ENCODE assay signal across 8 mouse cellular contexts in the genomic region with DNA sequence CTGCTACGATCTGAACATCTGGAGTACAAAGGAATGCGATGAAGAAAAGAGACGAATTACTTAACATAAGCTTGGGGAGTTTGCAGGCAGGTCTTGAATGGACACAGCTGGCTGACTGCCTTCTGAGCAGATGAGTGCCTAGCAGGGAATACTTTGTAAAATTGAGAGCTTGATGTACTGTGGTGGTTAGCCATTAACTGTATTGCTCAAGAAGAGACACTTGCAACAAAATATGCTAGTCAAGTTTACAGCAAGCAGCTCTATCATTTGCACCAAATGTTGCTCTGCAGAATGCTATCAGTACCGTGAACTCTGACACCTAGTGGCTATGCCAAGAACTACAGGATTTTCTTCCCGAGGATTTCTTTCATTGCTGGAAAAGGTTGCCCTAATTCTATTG.
DNase-seq lines count a peak whose midpoint lies in the region; ATAC-seq and TF ChIP-seq lines count a peak whose summit lies in the region.

No protein-coding gene starts in this region.

- ATAC-seq in embryonic facial prominence, embryonic 11.5 days (replicated peaks; ENCODE audit: insufficient number of reproducible peaks, low FRiP score, low TSS enrichment, low read depth), result no peak
- ATAC-seq in hindbrain, embryonic 16.5 days, result peak; percentile 73
- ATAC-seq in midbrain, embryonic 13.5 days, result peak; percentile 63; the same call in 1 of the 2 replicates

- intact Hi-C loops in left cerebral cortex, adult 2 months (cut with DNase I), result loop anchor here (2.0 kb wide), 1 partner anchor 84 kb away; no protein-coding TSS in a partner anchor

- no peaks in the 10 kb centered on the region for H3K9me3 ChIP-seq in embryonic facial prominence, embryonic 11.5 days (replicated peaks; ENCODE audit: control insufficient read depth, low read length)
- H3K9me3 ChIP-seq in hindbrain, embryonic 16.5 days (ENCODE audit: control insufficient read depth, low read length), result no peaks in the 10 kb centered on the region
- no peaks in the 10 kb centered on the region for H3K9me3 ChIP-seq in midbrain, embryonic 13.5 days

- peaks cover 9% of the 10 kb centered on the region for H3K27me3 ChIP-seq in embryonic facial prominence, embryonic 11.5 days (ENCODE audit: control insufficient read depth, insufficient read depth, low read length)
- H3K27me3 ChIP-seq in hindbrain, embryonic 16.5 days (replicated peaks; ENCODE audit: control insufficient read depth, insufficient read depth, low read length), result peaks cover 6% of the 10 kb centered on the region
- H3K27me3 ChIP-seq in midbrain, embryonic 13.5 days, result peaks cover 12% of the 10 kb centered on the region

- peak; percentile 49 for DNase-seq in ovary, postnatal 14 days (ENCODE audit: low spot score)
- DNase-seq in ovary, postnatal 10 days (ENCODE audit: low spot score), result no peak
- DNase-seq in adrenal gland, postnatal 14 days, result peak; percentile 63
- peak; percentile 90 for DNase-seq in embryonic facial prominence, embryonic 11.5 days (ENCODE audit: low spot score)
- DNase-seq in left cerebral cortex, adult 2 months (ENCODE audit: extremely low spot score in 1 of 2, low spot score in 2 of 2), result peak; percentile 55 to 62
- peak; percentile 22 for DNase-seq in testis, postnatal 14 days (ENCODE audit: low spot score)

- H3K4me3 ChIP-seq in embryonic facial prominence, embryonic 11.5 days (ENCODE audit: low read depth, low read length), result no peak overlapping the region
- no peak overlapping the region for H3K4me3 ChIP-seq in hindbrain, embryonic 16.5 days (ENCODE audit: low read length)
- no peak overlapping the region for H3K4me3 ChIP-seq in left cerebral cortex, adult 2 months
- H3K4me3 ChIP-seq in midbrain, embryonic 13.5 days (replicated peaks), result no peak overlapping the region

- H3K4me2 ChIP-seq in embryonic facial prominence, embryonic 11.5 days (ENCODE audit: low read depth, low read length), result no peak overlapping the region
- 0 out of 2 replicates have a peak overlapping the region, but pooled peaks have one; percentile 18 for H3K4me2 ChIP-seq in hindbrain, embryonic 16.5 days (ENCODE audit: low read length)
- H3K4me2 ChIP-seq in midbrain, embryonic 13.5 days (replicated peaks), result no peak overlapping the region

- H3K4me1 ChIP-seq in embryonic facial prominence, embryonic 11.5 days (ENCODE audit: control insufficient read depth, insufficient read depth, low read length), result no peaks in the 10 kb centered on the region
- H3K4me1 ChIP-seq in hindbrain, embryonic 16.5 days (ENCODE audit: control insufficient read depth, insufficient read depth, low read depth, low read length), result no peaks in the 10 kb centered on the region
- peaks cover 5% of the 10 kb centered on the region; the same call in 1 of the 2 replicates for H3K4me1 ChIP-seq in midbrain, embryonic 13.5 days (replicated peaks)

- no peak overlapping the region for H3K27ac ChIP-seq in embryonic facial prominence, embryonic 11.5 days (replicated peaks; ENCODE audit: low read depth, low read length)
- no peak overlapping the region for H3K27ac ChIP-seq in hindbrain, embryonic 16.5 days (ENCODE audit: low read depth, low read length)
- no peak overlapping the region for H3K27ac ChIP-seq in left cerebral cortex, adult 2 months
- no peak overlapping the region for H3K27ac ChIP-seq in midbrain, embryonic 13.5 days

- no peaks in the 10 kb centered on the region for H3K36me3 ChIP-seq in embryonic facial prominence, embryonic 11.5 days (replicated peaks; ENCODE audit: control insufficient read depth, insufficient read depth, low read depth, low read length)
- no peaks in the 10 kb centered on the region for H3K36me3 ChIP-seq in hindbrain, embryonic 16.5 days (ENCODE audit: control insufficient read depth, insufficient read depth, low read length)
- H3K36me3 ChIP-seq in midbrain, embryonic 13.5 days, result no peaks in the 10 kb centered on the region

- no peak overlapping the region for H3K9ac ChIP-seq in embryonic facial prominence, embryonic 11.5 days (replicated peaks; ENCODE audit: low read length)
- H3K9ac ChIP-seq in hindbrain, embryonic 16.5 days (ENCODE audit: low read depth, low read length), result no peak overlapping the region
- H3K9ac ChIP-seq in midbrain, embryonic 13.5 days (replicated peaks), result no peak overlapping the region

- peak; percentile 89 for TF ChIP-seq CTCF in left cerebral cortex, adult 2 months (IDR thresholded peaks at IDR 0.05)

- WGBS in embryonic facial prominence, embryonic 11.5 days, result 10% methylated on average over 5 of the region's 5 CpGs
- WGBS in hindbrain, embryonic 16.5 days, result 7% methylated on average over 5 of the region's 5 CpGs
- 6% methylated on average over 5 of the region's 5 CpGs for WGBS in midbrain, embryonic 13.5 days
